Mouse (Mus musculus) kidney, adult 9 months (tissue): ENCODE data around the gene Wdr11.

Experiments used
- DNase-seq: peaks from one replicate; pipeline ENCODE4 v3.0.0; 2022

Wdr11 gene

GRCm38 (mm10) chr7:129654923-129655322, 63.3 kb downstream of the Wdr11 start:
- no peak for DNase-seq

DNA sequence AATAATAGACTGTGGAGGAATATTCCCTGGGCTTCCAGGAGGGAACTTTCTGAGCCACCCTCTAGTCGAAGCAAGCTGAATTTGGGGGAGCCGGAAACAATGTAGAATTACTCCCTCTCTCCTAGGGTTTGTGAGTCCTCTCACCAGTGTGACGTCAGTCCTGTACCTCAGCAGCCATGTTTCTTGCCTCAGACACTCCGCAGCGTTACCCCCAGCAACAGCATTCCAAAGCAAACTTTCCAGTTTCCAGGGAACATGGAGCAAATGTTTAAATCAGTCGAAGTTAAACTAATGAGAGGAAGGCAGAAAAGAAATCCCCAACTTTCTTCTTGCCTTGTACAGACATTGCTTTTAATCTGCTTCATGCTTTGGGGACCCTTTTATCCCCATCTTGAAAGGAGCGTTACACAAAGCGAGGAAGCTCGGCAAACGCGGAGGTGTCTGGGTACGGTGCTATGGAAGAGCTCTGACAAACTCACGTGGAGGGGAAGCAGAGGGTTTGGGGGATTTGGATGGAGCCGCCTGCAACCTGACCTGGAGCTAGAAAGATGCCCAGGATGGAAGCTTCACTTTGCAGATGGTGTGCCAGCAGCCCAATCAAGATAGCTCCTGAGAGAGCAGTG, 64.1 kb downstream of the Wdr11 start:
- DNase-seq: no peak

- DNase-seq: no peak
Observed at GRCm38 (mm10) chr7:129657867-129658266, 66.2 kb downstream of the Wdr11 start.

- DNase-seq: no peak
Observed at GRCm38 (mm10) chr7:129659755-129660154, 68.1 kb downstream of the Wdr11 start.

GRCm38 (mm10) chr7:129660546-129660945, 68.9 kb downstream of the Wdr11 start:
- no peak for DNase-seq

- no peak for DNase-seq
Observed at GRCm38 (mm10) chr7:129662051-129662789, 70.6 kb downstream of the Wdr11 start.

DNA sequence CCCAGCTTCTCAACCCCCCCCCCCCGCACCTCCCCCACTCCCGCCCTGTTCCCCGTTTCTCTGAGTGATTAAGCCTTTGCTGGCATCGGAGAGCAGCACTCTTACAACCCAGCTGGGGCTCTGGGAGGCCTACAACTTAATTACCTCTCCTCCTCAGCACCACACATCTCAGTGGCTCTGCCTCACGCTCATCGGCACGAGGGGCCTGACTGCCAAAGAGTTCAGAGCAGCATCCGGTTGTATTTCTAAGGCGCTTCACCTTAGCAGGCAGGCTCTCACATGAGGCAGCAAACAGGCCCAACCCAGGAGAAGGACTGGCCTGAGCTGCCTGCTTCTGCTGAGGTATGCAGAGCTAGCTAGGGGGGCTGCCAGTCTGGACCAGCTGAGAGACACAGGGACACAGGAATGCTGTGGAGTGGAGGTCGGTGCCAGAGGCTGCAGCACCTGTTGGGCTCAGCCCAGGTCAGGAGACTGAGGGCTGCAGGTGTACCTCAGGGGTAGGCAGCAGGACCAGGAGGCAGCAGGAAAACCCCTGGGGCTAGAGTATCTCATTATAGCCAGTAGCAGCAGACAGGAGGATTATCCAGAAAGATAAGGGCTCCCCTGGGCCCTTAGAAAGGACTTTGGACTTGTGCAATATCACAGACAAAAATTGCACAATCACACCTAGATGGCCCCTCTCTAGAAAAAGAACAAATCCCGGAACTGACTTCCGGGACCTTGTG, 72.3 kb downstream of the Wdr11 start:
- no peak for DNase-seq

GRCm38 (mm10) chr7:129665411-129665810, 73.7 kb downstream of the Wdr11 start:
- no peak for DNase-seq

- DNase-seq: no peak
Observed at GRCm38 (mm10) chr7:129665921-129666320, 74.3 kb downstream of the Wdr11 start.

DNA sequence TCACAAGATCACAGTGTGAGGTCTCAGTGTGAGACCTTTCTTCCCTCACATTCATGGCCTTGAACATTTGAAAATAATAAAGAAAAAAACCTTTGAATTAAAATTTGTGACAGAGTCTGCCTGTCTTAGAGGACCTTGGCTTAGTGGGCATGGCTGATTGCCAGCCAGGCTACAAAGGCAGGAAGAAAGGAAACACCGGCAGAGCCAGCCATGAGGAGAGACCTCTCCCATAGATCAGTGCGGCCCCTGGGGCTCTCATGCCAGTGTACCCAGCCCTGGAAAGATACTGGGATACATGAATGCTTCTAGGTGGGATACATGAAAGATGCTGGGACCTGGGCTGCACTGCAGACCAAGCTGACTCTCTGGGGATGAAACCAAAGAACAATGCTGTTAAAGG, 74.9 kb downstream of the Wdr11 start:
- DNase-seq: no peak

DNA sequence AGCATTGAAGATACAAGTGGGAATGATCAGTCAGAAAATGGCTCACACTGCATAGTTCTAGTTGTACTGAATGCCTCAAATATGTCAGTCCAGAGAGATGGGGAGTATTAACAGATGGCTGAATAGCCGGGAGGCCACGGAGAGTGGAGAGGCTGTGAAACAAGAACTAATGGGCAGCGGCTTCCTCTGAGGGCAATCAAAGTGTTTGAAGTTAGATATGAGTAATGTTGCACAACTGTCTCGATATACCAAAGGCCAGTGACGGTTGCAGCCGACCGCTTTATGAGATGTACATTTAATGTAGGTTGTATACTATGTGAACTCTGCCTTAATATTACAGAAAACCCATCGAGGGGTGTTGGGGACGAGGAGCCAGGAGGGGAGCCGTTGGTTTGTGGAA, 78.6 kb downstream of the Wdr11 start:
- no peak for DNase-seq

DNA sequence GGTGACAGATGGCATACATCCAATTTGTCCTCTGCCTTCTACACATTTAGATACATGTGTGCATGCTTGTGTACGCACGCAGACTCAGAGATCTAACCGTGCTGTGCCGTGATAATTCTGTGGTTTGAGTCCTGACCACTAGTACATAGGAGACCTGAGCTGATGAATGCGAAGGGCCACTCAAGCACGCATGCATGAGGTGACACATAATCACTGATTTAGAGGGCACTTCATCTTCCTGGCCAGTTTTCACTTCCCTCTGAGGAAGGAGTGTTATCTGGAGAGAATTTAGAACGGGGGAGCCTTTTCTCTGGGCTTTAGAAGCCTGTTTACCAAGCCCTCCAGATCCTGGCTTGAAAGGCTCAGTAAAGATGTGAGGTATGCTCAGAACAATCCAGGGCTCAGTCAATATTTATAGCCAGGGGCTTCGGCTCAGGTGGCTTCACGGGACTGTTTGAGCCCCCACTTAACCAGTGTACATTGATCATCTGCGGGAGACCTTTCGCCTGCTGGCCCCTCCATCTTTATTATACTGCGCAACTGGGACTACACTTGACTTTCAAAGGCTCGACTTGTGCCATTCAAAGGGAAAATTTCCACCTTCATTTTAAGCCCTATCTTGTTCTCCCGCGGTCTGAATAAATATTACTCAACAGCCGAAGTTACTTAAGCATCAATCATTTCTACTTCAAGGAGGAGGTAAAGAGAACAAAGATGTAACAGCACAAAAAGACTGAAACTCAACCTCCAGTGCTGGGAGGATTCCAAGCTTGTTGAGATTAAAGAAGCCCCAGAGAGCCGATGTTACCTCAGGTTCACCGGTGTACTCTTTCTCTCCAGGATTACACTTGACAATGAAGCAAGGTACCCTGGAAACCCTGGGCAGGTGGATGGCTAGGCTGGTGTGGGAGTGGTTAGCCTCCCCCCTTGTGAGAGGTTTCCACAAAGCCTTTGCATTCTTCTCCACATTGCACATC, 80.3 kb downstream of the Wdr11 start:
- DNase-seq: no peak

GRCm38 (mm10) chr7:129673776-129674175, 82.1 kb downstream of the Wdr11 start:
- DNase-seq: no peak

DNA sequence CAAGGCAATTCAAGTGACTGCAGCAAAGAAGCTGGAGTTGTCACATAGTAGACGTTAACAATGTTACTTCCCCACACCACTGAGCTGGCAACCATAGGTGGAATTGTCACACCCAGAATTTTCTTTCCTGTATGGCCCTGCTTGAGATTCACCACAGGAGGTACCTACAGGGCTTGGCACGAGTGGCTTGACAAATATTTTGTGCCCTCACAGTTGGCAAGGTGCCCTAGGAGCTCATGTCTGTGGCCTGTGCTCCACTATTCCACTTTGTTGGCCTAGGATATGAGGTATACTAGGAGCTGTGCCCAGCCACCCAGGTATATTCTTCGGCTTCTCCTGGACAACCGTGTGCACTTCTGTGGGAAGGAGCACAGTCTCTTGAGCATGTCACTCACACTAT, 82.9 kb downstream of the Wdr11 start:
- no peak for DNase-seq

DNA sequence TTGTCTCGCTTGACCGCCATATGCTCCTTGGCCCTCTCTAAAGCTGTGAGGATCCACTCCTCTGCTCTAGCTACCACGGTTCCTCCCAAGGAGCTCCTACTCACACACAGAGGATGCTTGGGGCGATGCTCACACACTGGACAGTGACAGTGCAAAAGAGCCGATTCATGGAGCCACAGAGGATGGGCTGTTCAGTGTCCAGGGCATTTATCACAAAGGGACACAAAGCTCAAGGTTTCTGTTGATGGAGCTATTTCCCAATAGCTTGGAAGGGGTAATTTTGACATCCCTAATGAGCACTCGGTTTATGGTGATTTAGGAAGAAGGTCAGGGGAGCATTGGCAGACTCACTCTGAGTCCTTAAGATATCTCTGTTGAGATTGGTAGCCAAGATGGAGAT, 84.2 kb downstream of the Wdr11 start:
- DNase-seq: no peak

DNA sequence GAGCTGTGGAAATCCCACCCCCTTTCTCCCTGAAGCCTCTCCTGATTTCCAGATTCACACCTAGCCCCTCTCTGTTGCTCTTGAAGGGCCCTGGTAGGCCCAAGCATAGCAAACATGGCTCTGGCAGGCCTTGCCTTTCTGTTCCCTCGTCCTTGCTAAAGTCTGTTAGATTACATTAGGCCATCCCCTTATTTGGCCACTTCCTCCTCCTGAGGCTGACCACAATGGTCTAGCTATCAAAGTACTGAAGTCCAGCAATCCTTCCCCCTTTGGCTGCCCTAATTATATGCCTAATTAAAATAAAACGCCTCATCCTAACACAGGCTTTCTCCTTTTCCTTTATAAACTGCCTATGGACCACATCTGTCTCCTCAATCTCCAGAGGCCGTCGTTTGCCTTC, 85.5 kb downstream of the Wdr11 start:
- DNase-seq: no peak

DNA sequence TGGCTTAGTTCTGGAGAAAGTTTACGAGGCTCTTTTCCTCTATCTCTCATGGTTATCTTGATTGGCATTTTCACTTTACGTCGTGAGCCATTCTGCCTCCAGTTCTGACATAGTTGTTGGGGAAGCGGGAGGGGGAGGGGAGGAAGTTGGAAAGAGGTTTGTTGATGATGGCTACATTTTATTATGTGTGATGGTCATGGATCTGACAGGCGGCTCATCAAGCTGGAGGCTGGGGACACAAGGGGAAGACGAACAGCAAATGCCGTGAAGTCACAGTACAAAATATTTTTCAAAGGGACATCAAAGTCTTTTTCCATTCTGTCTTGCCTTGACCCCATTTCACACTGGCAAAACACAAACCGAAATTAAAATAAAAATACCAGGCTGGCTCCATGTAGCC, 86.8 kb downstream of the Wdr11 start:
- DNase-seq: no peak

GRCm38 (mm10) chr7:129678972-129679371, 87.3 kb downstream of the Wdr11 start:
- DNase-seq: no peak

DNA sequence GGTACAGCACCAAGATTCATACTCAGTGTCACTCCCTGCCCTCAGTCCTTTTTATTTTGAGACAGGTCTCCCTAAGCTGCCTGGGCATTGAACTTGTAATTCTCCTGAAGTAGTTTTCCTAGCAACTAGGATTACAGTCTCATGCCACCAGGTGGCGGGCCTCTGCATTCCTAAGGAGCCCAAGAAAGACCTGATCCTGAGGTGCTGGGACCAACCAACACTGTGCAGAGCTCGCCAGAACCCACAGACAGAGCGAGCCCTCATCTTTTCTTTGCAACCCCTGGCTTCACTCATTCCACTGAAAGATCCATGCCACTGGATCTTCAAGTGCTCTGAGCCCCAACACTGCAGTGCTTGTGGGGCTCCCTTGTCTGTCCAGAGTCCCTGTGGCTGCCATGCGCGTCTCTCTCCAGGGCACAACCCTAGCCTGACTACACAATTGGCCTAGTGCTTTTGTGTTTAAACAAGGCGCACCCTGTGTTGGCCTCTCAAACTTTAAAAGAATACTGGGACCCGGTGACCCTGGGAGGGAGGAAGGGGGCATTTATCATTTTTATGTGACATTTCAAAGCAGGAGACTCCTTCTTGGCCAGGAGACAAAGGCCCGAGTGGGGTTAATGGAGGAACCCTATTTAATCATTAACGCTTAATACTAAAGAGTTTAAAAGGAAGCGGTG, 89.0 kb downstream of the Wdr11 start:
- peak; percentile 73 for DNase-seq

GRCm38 (mm10) chr7:129682525-129682924, 90.9 kb downstream of the Wdr11 start:
- DNase-seq: no peak

GRCm38 (mm10) chr7:129685326-129685725, 93.7 kb downstream of the Wdr11 start:
- DNase-seq: no peak
